Comparison of ENCODE assay signal across 22 mouse cellular contexts in genomic region chr4:89181656-89182055, GRCm38 (mm10). TPM values are rescaled to one million over a fixed set of nuclear protein-coding genes. Genes with fewer than 3 reads are reported as not detected.
DNase-seq lines count a peak whose midpoint lies in the region; ATAC-seq lines count a peak whose summit lies in the region.
"Had no signal": no experiment of that assay in that cellular context is flagged by ENCODE, and none has a peak within 500 bp of the region (broad histone marks: within the 10 kb centered on the region; RNA-seq: fewer than 3 reads in every experiment).

No protein-coding gene starts in this region.

- no peak overlapping the region for H3K4me2 ChIP-seq in liver, embryonic 11.5 days
- H3K4me2 ChIP-seq in embryonic facial prominence, embryonic 13.5 days, result no peak overlapping the region
- H3K4me2 ChIP-seq: forebrain, embryonic 13.5 days; forebrain, embryonic 15.5 days had no signal

- intact Hi-C loops in heart, postnatal 25 days (cut with DNase I), result no loop called here
- intact Hi-C loops in left cerebral cortex, postnatal 36 days (cut with DNase I), result no loop called here

- 85% methylated on average over 2 of the region's 2 CpGs for WGBS in liver, embryonic 11.5 days
- 96% methylated on average over 2 of the region's 2 CpGs for whole genome bisulfite sequencing in embryonic facial prominence, embryonic 13.5 days

- H3K9me3 ChIP-seq in liver, embryonic 11.5 days (ENCODE audit: control insufficient read depth, low read length), result no peaks in the 10 kb centered on the region
- no peaks in the 10 kb centered on the region for H3K9me3 ChIP-seq in embryonic facial prominence, embryonic 13.5 days
- H3K9me3 ChIP-seq: forebrain, embryonic 13.5 days; forebrain, embryonic 15.5 days had no signal

- DNase-seq in heart, adult 11 months, result peak; percentile 66
- DNase-seq in heart, postnatal 25 days (ENCODE audit: low spot score), result no peak
- no peak for DNase-seq in liver, embryonic 11.5 days (ENCODE audit: low spot score)
- DNase-seq in liver (no peak), NIH3T3 (ENCODE audit: low read depth) (peak; percentile 28)
- no peak for DNase-seq in neural tube, embryonic 10.5 days (ENCODE audit: extremely low spot score, low spot score)
- DNase-seq in left cerebral cortex, postnatal 36 days (ENCODE audit: low spot score in 2 of 2), result no peak
- DNase-seq: adrenal gland, adult 8-10 months; adrenal gland, postnatal 14 days; adrenal gland, postnatal 36 days; cerebellum, adult 11-12 months; cerebellum, adult 2 months; cerebellum, adult 9-11 months; cerebellum, postnatal 14 days; cerebellum, postnatal 36 days; embryo, embryonic 11 days; forebrain, postnatal 0 days had no signal

- 0 out of 2 replicates have a peak, but pooled peaks have one; percentile 12 for ATAC-seq in liver, embryonic 11.5 days (replicated peaks; ENCODE audit: low FRiP score)
- ATAC-seq in embryonic facial prominence, embryonic 13.5 days (ENCODE audit: insufficient number of reproducible peaks, insufficient read depth, low FRiP score, low TSS enrichment, low read depth), result peak; percentile 15; the same call in 1 of the 2 replicates
- ATAC-seq: activated CD4-positive, CD25-positive, alpha-beta regulatory T cell, adult 4 months; forebrain, embryonic 13.5 days; forebrain, embryonic 15.5 days; forebrain, postnatal 0 days; Patski had no signal

- no peaks in the 10 kb centered on the region for H3K4me1 ChIP-seq in liver, embryonic 11.5 days (replicated peaks; ENCODE audit: control insufficient read depth, insufficient read depth, low read length)
- H3K4me1 ChIP-seq in embryonic facial prominence, embryonic 13.5 days, result no peaks in the 10 kb centered on the region
- H3K4me1 ChIP-seq: forebrain, embryonic 13.5 days; forebrain, embryonic 15.5 days had no signal

- H3K4me3 ChIP-seq in liver, embryonic 11.5 days (ENCODE audit: low read depth, low read length), result no peak overlapping the region
- no peak overlapping the region for H3K4me3 ChIP-seq in embryonic facial prominence, embryonic 13.5 days
- H3K4me3 ChIP-seq: forebrain, embryonic 13.5 days; forebrain, embryonic 15.5 days had no signal

- H3K9ac ChIP-seq in liver, embryonic 11.5 days (ENCODE audit: low read depth, low read length), result no peak overlapping the region
- no peak overlapping the region for H3K9ac ChIP-seq in embryonic facial prominence, embryonic 13.5 days
- H3K9ac ChIP-seq: forebrain, embryonic 13.5 days; forebrain, embryonic 15.5 days; forebrain, postnatal 0 days had no signal

- H3K27me3 ChIP-seq in liver, embryonic 11.5 days (replicated peaks; ENCODE audit: control insufficient read depth, insufficient read depth, low read length), result no peaks in the 10 kb centered on the region
- H3K27me3 ChIP-seq in embryonic facial prominence, embryonic 13.5 days, result no peaks in the 10 kb centered on the region
- H3K27me3 ChIP-seq: forebrain, embryonic 13.5 days; forebrain, embryonic 15.5 days; Patski had no signal

- H3K27ac ChIP-seq in liver, embryonic 11.5 days (ENCODE audit: low read depth, low read length), result no peak overlapping the region
- no peak overlapping the region for H3K27ac ChIP-seq in embryonic facial prominence, embryonic 13.5 days
- H3K27ac ChIP-seq: forebrain, embryonic 13.5 days; forebrain, embryonic 15.5 days had no signal

- peaks cover 20% of the 10 kb centered on the region for H3K36me3 ChIP-seq in liver, embryonic 11.5 days (ENCODE audit: control insufficient read depth, insufficient read depth, low read length)
- peaks cover 51% of the 10 kb centered on the region for H3K36me3 ChIP-seq in embryonic facial prominence, embryonic 13.5 days

RNA-seq across cellular contexts. Expression of gene Mtap, which starts 44.7 kb away (rescaled TPM):
- total RNA-seq in heart, postnatal 25 days (2021), result 10 to 100 TPM; 21.3 to 21.8 TPM
- polyA plus RNA-seq in liver, embryonic 11.5 days (2014; fragmentation: Nextera tagmentation; extraction: Ambion mirVana), result 80.2 and 83.7 TPM in 2 replicates
- polyA plus RNA-seq in embryonic facial prominence, embryonic 13.5 days (2015; fragmentation: Nextera tagmentation; extraction: Ambion mirVana), result 91.0 and 95.2 TPM in 2 replicates
- 1 to 10 TPM; 8.8 to 9.4 TPM for total RNA-seq in left cerebral cortex, postnatal 36 days (2021)

Comparison
In these comparisons a context has a peak if more than half of its experiments do, and no peak if none do; other contexts are left out.
1. DNase-seq: peak in heart, adult 11 months (single experiment) and NIH3T3 (single experiment); none in heart, postnatal 25 days (single experiment), liver, embryonic 11.5 days (single experiment), liver (single experiment), neural tube, embryonic 10.5 days (single experiment) and left cerebral cortex, postnatal 36 days (0 of 2).